Mouse (Mus musculus) thymus, adult 2 months (tissue): ENCODE measurements around the gene Klra17. TPM values are rescaled to one million over a fixed set of nuclear protein-coding genes. Genes with fewer than 3 reads are reported as not detected.

Source experiments
- polyA plus RNA-seq: library from polyadenylated mRNA; depleted of rRNA; stranded (reverse); fragments of >200 nt; gene quantifications from 2 replicates; pipeline ENCODE4 v1.2.3, GENCODE M21; 2012; rRNA removed

The Klra17 gene
- polyA plus RNA-seq, 1 experiment = 0.30 TPM

Other genes starting within 250 kb of the Klra17 start
- 0.40 TPM in 1 of 2 replicates, not detected in the other for gene Klrc3, start 233.3 kb downstream of the Klra17 start, polyA plus RNA-seq
- gene Klrc2, start 216.0 kb downstream of the Klra17 start, polyA plus RNA-seq = 0.42 and 0.65 TPM in 2 replicates
- gene Klrc1, start 197.7 kb downstream of the Klra17 start, polyA plus RNA-seq = 0.17 and 0.57 TPM in 2 replicates
- gene Klri1, start 159.5 kb downstream of the Klra17 start, polyA plus RNA-seq = not detected in 2 replicates
- 0.03 and 0.05 TPM in 2 replicates for gene Klri2, start 136.2 kb downstream of the Klra17 start, polyA plus RNA-seq
- not detected in 2 replicates for gene Gm156, start 92.4 kb downstream of the Klra17 start, polyA plus RNA-seq
- gene Gm17631, start 14.0 kb downstream of the Klra17 start, polyA plus RNA-seq = not detected in 2 replicates
- gene Klra5, start 41.0 kb upstream of the Klra17 start, polyA plus RNA-seq = 0.16 TPM in 1 of 2 replicates, not detected in the other
- not detected in 2 replicates for gene Klra6, start 150.3 kb upstream of the Klra17 start, polyA plus RNA-seq
- gene Klra4, start 190.6 kb upstream of the Klra17 start, polyA plus RNA-seq = not detected in 2 replicates